Mouse (Mus musculus): Measurements from ENCODE around the gene Cntnap1. TPM values are rescaled to one million over a fixed set of nuclear protein-coding genes. Genes with fewer than 3 reads are reported as not detected.
A peak's percentile ranks its signal among the peaks of the same experiment; 100 is the strongest.

The Cntnap1 gene
- polyA plus RNA-seq, 1 experiment from 2014 or later = 11.2 TPM

DNA sequence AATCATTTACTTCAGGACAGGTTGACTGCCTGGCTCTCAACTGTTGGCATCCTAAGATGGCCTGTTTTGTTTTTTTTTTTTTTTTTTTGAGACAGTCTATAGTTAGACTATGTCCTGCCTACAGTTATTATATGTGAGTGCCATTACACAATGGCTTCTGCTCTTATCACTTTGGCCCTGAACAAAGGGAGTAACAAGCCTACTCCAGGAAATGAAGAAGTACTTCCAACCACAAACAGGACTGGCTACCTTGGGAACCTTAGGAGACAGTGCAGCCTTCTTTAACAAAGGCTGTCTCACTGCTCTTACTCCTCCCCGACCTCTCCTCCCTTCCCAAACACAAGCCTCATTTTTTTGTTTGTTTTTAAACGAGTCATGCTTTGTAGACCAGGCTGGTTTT is 50.5 kb downstream of the Cntnap1 start:
- 53% methylated on average over 2 of the region's 2 CpGs for WGBS
- peaks cover 4% of the 10 kb centered on the region; the same call in 1 of the 2 replicates for H3K36me3 ChIP-seq (ENCODE audit: control insufficient read depth, insufficient read depth, low read length)
- H3K27me3 ChIP-seq (replicated peaks; ENCODE audit: control insufficient read depth, insufficient read depth, low read length) = no peaks in the 10 kb centered on the region
- no peaks in the 10 kb centered on the region for H3K9me3 ChIP-seq (ENCODE audit: control insufficient read depth, low read length)
- H3K9ac ChIP-seq (ENCODE audit: low read depth, low read length) = no peak overlapping the region
- no peak for ATAC-seq
- H3K27ac ChIP-seq (ENCODE audit: low read depth, low read length) = no peak overlapping the region
- peaks cover 3% of the 10 kb centered on the region; the same call in 1 of the 2 replicates for H3K4me1 ChIP-seq (ENCODE audit: control insufficient read depth, insufficient read depth, low read depth, low read length)
- no peak overlapping the region for H3K4me2 ChIP-seq (ENCODE audit: low read length)
- no peak overlapping the region for H3K4me3 ChIP-seq (ENCODE audit: low read length)

DNA sequence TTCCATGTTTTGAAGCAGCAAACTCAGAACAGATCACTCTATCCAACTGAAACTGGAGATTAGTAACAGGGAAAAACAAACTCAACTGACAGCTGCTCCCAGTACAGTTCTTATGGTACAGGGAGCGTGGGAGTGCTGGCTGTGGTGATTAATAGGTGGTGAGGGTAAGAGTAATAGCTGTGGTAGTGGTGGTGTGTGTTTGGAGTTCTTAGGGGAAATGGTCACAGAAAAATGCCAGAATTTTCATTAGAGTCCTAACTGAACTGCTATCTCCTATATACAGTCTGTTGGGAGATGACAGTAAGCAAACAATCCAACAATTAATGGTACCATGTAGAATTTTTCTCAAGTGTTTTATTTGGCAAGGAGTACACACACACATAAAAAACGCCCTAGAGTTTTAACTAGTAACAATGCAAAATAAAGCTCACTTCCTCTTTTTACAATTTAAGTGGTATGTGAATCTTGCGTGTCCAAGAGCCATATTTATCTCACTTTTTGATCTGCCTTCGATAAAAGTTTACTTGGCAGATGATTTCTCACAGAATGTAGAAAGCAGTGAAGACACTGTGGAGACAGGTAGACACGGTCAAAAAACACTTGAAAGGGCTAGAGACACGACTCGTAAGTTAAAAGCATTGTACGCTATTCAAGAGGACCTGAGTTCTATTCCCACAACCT is 51.1 kb downstream of the Cntnap1 start:
- no peak overlapping the region for H3K4me3 ChIP-seq (ENCODE audit: low read length)
- no peaks in the 10 kb centered on the region for H3K27me3 ChIP-seq (replicated peaks; ENCODE audit: control insufficient read depth, insufficient read depth, low read length)
- 92% methylated on average over 8 of the region's 8 CpGs for WGBS
- no peaks in the 10 kb centered on the region for H3K9me3 ChIP-seq (ENCODE audit: control insufficient read depth, low read length)
- H3K36me3 ChIP-seq (ENCODE audit: control insufficient read depth, insufficient read depth, low read length) = peaks cover 3% of the 10 kb centered on the region; the same call in 1 of the 2 replicates
- H3K4me2 ChIP-seq (ENCODE audit: low read length) = no peak overlapping the region
- peaks cover 3% of the 10 kb centered on the region; the same call in 1 of the 2 replicates for H3K4me1 ChIP-seq (ENCODE audit: control insufficient read depth, insufficient read depth, low read depth, low read length)
- H3K9ac ChIP-seq (ENCODE audit: low read depth, low read length) = no peak overlapping the region
- no peak overlapping the region for H3K27ac ChIP-seq (ENCODE audit: low read depth, low read length)
- ATAC-seq = no peak

DNA sequence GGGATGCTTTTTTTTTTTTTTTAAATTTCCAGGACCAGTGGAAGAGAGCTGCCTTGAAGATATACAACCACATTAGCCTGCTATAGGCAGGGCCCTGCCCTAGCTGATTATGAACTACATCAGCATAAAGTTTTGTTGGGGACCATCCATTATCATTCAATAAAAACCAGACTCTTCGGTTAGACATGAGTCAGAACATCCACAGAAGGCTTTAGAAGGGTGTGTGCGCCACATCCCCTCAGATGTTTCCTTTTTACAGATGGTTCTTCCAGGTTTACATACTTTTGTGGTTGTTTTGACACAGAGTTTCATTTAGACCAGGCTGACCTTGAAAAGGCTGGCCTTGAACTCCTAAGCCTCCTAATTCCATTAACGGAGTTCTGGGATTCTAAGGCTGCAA is 54.0 kb downstream of the Cntnap1 start:
- H3K27ac ChIP-seq (ENCODE audit: low read depth, low read length) = no peak overlapping the region
- ATAC-seq = no peak
- 94% methylated on average over 3 of the region's 3 CpGs for WGBS
- H3K9me3 ChIP-seq (ENCODE audit: control insufficient read depth, low read length) = no peaks in the 10 kb centered on the region
- peaks cover 5% of the 10 kb centered on the region; the same call in 1 of the 2 replicates for H3K4me1 ChIP-seq (ENCODE audit: control insufficient read depth, insufficient read depth, low read depth, low read length)
- no peak overlapping the region for H3K9ac ChIP-seq (ENCODE audit: low read depth, low read length)
- no peaks in the 10 kb centered on the region for H3K36me3 ChIP-seq (ENCODE audit: control insufficient read depth, insufficient read depth, low read length)
- no peak overlapping the region for H3K4me3 ChIP-seq (ENCODE audit: low read length)
- H3K27me3 ChIP-seq (replicated peaks; ENCODE audit: control insufficient read depth, insufficient read depth, low read length) = no peaks in the 10 kb centered on the region
- H3K4me2 ChIP-seq (ENCODE audit: low read length) = no peak overlapping the region

DNA sequence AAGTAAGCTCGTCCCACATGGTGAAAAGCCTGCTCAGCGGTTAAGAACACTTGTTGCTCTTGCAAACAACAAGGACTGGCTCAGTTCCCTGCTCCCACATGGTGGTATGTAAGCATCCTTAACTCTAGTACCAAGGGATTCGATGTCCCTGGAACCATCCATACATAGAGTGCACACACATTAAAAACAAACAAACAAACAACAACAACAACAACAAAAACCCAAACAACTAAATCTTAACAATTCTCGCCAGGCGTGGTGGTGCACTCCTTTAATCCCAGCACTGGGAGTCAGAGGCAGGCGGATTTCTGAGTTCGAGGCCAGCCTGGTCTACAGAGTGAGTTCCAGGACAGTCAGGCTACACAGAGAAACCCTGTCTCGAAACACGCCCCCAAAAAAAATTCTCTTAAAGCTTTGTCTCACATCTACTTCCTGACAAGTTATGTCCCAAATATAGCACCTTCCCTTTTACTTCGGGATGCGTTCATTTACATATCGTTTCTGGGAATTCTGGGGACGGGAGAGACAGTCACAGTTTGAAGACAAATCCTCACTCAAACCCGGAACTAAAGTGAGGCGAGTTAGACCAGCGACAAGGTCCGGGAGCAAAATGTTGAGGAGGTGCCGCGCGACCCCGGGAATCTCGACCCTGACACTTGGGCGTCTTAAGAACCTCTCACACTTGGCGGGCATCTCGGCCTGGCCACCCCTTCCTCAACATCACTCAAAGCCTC is 55.2 kb downstream of the Cntnap1 start:
- ATAC-seq = no peak
- WGBS = 18% methylated on average over 25 of the region's 25 CpGs
- H3K27me3 ChIP-seq (replicated peaks; ENCODE audit: control insufficient read depth, insufficient read depth, low read length) = no peaks in the 10 kb centered on the region
- H3K4me3 ChIP-seq (ENCODE audit: low read length) = peak overlapping the region; percentile 84
- H3K36me3 ChIP-seq (ENCODE audit: control insufficient read depth, insufficient read depth, low read length) = no peaks in the 10 kb centered on the region
- H3K4me2 ChIP-seq (ENCODE audit: low read length) = peak overlapping the region; percentile 82
- H3K9me3 ChIP-seq (ENCODE audit: control insufficient read depth, low read length) = no peaks in the 10 kb centered on the region
- peak overlapping the region; percentile 90 for H3K9ac ChIP-seq (ENCODE audit: low read depth, low read length)
- H3K4me1 ChIP-seq (ENCODE audit: control insufficient read depth, insufficient read depth, low read depth, low read length) = peaks cover 7% of the 10 kb centered on the region
- H3K27ac ChIP-seq (ENCODE audit: low read depth, low read length) = peak overlapping the region; percentile 61; the same call in 1 of the 2 replicates

DNA sequence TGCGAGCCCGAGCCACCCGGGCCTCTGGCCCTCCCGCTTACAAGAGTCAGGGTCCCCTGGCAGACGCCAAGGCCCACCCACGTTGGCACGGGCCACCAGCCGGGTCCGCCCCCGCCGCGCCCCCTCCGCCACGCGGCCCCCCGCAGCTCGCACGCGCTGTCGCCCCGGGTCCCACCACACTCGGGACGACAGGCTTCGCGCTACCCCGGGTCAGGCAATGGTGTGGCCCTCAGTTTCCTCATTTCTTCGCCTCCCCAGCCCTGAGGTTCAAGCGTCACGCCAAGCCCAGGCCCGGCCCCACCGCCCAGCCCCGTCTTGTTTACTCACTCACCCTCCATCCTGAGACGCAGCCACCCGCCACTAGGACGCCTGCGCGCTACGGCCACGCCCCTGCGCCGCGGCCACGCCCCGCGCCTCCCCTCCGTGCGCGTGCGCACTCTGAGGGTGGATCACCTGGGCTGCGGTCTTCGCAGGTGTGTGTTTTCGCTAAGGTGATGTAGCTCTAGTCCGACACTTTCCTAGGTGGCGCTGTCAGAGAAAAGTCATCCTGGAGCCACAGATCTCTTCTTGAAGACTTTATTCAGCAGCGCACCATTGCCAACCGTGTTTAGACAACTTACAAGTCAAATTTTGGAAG is 55.9 kb downstream of the Cntnap1 start, which contains the start of gene Ezh1:
Ezh1 (minus strand) TSS at position 399 of the 637 bp plus-strand sequence.
- 1% methylated on average over 44 of the region's 56 CpGs for WGBS
- peak; percentile 97 for ATAC-seq
- no peaks in the 10 kb centered on the region for H3K27me3 ChIP-seq (replicated peaks; ENCODE audit: control insufficient read depth, insufficient read depth, low read length)
- no peaks in the 10 kb centered on the region for H3K36me3 ChIP-seq (ENCODE audit: control insufficient read depth, insufficient read depth, low read length)
- no peaks in the 10 kb centered on the region for H3K9me3 ChIP-seq (ENCODE audit: control insufficient read depth, low read length)
- H3K4me3 ChIP-seq (ENCODE audit: low read length) = peak within 1 kb of the TSS; percentile 84
- H3K4me1 ChIP-seq (ENCODE audit: control insufficient read depth, insufficient read depth, low read depth, low read length) = peaks cover 7% of the 10 kb centered on the region
- peak within 1 kb of the TSS; percentile 82 for H3K4me2 ChIP-seq (ENCODE audit: low read length)
- peak within 1 kb of the TSS; percentile 61; the same call in 1 of the 2 replicates for H3K27ac ChIP-seq (ENCODE audit: low read depth, low read length)
- H3K9ac ChIP-seq (ENCODE audit: low read depth, low read length) = peak within 1 kb of the TSS; percentile 90

DNA sequence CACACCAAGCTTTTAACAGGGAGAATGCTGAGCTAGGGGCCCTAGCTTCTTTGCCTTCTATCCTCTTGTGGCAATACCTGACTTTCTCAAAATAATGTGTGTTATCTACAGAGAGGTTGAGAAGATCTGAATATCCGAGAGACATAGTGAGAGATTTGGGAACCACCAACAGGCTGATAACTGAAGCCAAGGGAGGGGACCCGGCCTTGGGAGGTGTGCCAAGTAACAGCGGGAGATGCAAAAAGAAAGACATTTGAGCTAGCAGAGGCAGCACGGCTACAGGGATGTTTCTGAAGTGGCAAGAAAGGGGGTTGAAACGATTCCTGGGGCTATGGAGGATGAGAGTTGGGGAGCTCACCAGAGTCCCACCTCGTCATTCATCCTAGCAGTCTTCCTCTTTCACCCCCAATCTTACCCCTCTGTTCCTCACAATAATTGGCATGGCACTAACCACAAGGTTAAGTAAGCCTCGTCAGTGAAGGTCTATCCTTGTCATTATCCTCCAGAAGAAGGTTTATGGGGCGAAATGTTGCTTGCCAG is 59.1 kb downstream of the Cntnap1 start:
- 21% methylated on average over 8 of the region's 8 CpGs for WGBS
- H3K27ac ChIP-seq (ENCODE audit: low read depth, low read length) = 0 out of 2 replicates have a peak overlapping the region, but pooled peaks have one; percentile 1

DNA sequence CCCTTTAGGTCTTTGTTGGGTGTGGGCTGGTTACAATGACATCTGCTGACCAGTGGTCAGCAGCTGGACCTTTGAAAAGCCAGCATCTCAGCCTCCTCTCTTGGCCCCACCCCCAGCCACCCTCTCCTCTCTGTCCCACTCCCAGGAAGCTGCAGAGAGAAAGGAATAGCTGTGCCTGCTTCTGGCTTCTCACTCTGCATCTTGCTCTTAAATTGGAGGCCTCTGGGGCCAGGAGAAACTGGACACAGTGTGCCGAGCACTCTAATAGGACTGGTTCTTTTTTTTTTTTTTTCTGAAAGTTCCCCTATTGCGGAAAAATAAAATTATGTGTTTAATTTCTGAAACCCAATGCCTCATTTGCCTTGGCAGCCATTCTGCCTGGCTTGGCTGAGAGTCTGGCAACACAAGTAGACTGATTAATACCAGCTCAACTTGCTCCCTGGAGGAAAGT is 59.8 kb downstream of the Cntnap1 start:
- H3K27me3 ChIP-seq (replicated peaks; ENCODE audit: control insufficient read depth, insufficient read depth, low read length) = no peaks in the 10 kb centered on the region

More for the DNA sequence above, 59.1 kb downstream of the Cntnap1 start:
- Histone ChIP-seq H3K4me1 (ENCODE audit: control insufficient read depth, insufficient read depth, low read depth, low read length) (peaks cover 7% of the 10 kb centered on the region), H3K4me2 (ENCODE audit: low read length) (no peak overlapping the region), H3K36me3 (ENCODE audit: control insufficient read depth, insufficient read depth, low read length) (no peaks in the 10 kb centered on the region), H3K9ac (ENCODE audit: low read depth, low read length) (no peak overlapping the region), H3K27me3 (replicated peaks; ENCODE audit: control insufficient read depth, insufficient read depth, low read length) (no peaks in the 10 kb centered on the region), H3K9me3 (ENCODE audit: control insufficient read depth, low read length) (no peaks in the 10 kb centered on the region), H3K4me3 (ENCODE audit: low read length) (no peak overlapping the region)
- ATAC-seq = no peak

DNA sequence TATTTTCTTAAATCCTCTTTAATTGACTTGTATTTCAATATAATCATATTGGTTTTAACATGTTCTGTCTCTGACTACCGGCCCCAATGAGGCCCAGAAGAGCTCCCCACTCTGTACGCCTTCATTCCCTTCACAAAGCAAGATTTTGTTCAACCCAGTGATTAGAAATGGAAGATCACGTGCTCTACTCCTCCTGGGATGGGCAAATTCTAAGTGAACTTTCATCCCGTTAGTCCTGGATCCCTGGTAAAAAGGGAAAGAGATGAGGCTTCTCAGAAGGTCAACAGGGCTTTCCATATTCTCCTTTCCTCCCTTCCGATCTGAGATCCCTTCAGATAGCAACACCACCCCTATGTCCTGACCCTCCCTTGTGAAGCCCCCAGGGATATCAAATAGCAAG is 60.2 kb downstream of the Cntnap1 start:
- Histone ChIP-seq H3K4me3 (ENCODE audit: low read length) (no peak overlapping the region), H3K9me3 (ENCODE audit: control insufficient read depth, low read length) (no peaks in the 10 kb centered on the region), H3K27ac (ENCODE audit: low read depth, low read length) (peak overlapping the region; percentile 70), H3K9ac (ENCODE audit: low read depth, low read length) (no peak overlapping the region), H3K4me1 (ENCODE audit: control insufficient read depth, insufficient read depth, low read depth, low read length) (peaks cover 4% of the 10 kb centered on the region), H3K4me2 (ENCODE audit: low read length) (peak overlapping the region; percentile 1; the same call in 1 of the 2 replicates), H3K27me3 (replicated peaks; ENCODE audit: control insufficient read depth, insufficient read depth, low read length) (no peaks in the 10 kb centered on the region), H3K36me3 (ENCODE audit: control insufficient read depth, insufficient read depth, low read length) (no peaks in the 10 kb centered on the region)
- WGBS = 23% methylated on average over 5 of the region's 5 CpGs
- no peak for ATAC-seq

More for the DNA sequence above, 59.8 kb downstream of the Cntnap1 start:
- H3K4me2 ChIP-seq (ENCODE audit: low read length) = no peak overlapping the region
- no peak overlapping the region for H3K9ac ChIP-seq (ENCODE audit: low read depth, low read length)
- H3K9me3 ChIP-seq (ENCODE audit: control insufficient read depth, low read length) = no peaks in the 10 kb centered on the region
- H3K36me3 ChIP-seq (ENCODE audit: control insufficient read depth, insufficient read depth, low read length) = no peaks in the 10 kb centered on the region
- no peak overlapping the region for H3K4me3 ChIP-seq (ENCODE audit: low read length)
- 26% methylated on average over 2 of the region's 2 CpGs for WGBS
- ATAC-seq = no peak
- peaks cover 6% of the 10 kb centered on the region for H3K4me1 ChIP-seq (ENCODE audit: control insufficient read depth, insufficient read depth, low read depth, low read length)
- H3K27ac ChIP-seq (ENCODE audit: low read depth, low read length) = peak overlapping the region; percentile 70; the same call in 1 of the 2 replicates

Data from hindbrain, embryonic 16.5 days (tissue).